Mouse (Mus musculus) right cerebral cortex, adult 2 months (tissue): ENCODE data around the gene Tmem183a.

ENCODE experiments used
- DNase-seq, 2 experiments: peaks; one replicate each; pipeline ENCODE4 v3.0.0; 2021 to 2022; ENCODE audit warnings: low spot score in 2 of 2

Tmem183a gene

GRCm38 (mm10) chr1:134361857-134362212 is at the start of gene Tmem183a:
Gene Tmem183a, minus strand, starts transcription at chr1:134361979.
- DNase-seq, result peak; percentile 95

GRCm38 (mm10) chr1:134408080-134408479 is 46.3 kb upstream of the Tmem183a start:
- no peak for DNase-seq

- no peak for DNase-seq
Observed at GRCm38 (mm10) chr1:134406414-134406771, 44.6 kb upstream of the Tmem183a start.

GRCm38 (mm10) chr1:134405509-134406413 is 44.0 kb upstream of the Tmem183a start, which contains the start of gene Cyb5r1:
Gene Cyb5r1, plus strand, starts transcription at chr1:134405559.
- peak; percentile 69 to 71 for DNase-seq

GRCm38 (mm10) chr1:134399735-134400134 is 38.0 kb upstream of the Tmem183a start:
- no peak for DNase-seq

- no peak for DNase-seq
Observed at GRCm38 (mm10) chr1:134398210-134398609, 36.4 kb upstream of the Tmem183a start.

- no peak for DNase-seq
Observed at GRCm38 (mm10) chr1:134393827-134394226, 32.0 kb upstream of the Tmem183a start.

GRCm38 (mm10) chr1:134385666-134386065 is 23.9 kb upstream of the Tmem183a start, which contains the start of gene 4933406M09Rik:
Gene 4933406M09Rik, plus strand, starts transcription at chr1:134385940.
- DNase-seq, result no peak

GRCm38 (mm10) chr1:134385176-134385575 is 23.4 kb upstream of the Tmem183a start:
- no peak for DNase-seq

- DNase-seq, result no peak
Observed at GRCm38 (mm10) chr1:134384581-134384980, 22.8 kb upstream of the Tmem183a start.

GRCm38 (mm10) chr1:134381795-134382625 is 20.2 kb upstream of the Tmem183a start:
- DNase-seq, result peak; percentile 18 to 26

GRCm38 (mm10) chr1:134381051-134381450 is 19.3 kb upstream of the Tmem183a start:
- DNase-seq, result no peak

- DNase-seq, result no peak
Observed at GRCm38 (mm10) chr1:134374124-134374523, 12.3 kb upstream of the Tmem183a start.

GRCm38 (mm10) chr1:134368777-134369337 is 7.1 kb upstream of the Tmem183a start:
- DNase-seq, result peak; percentile 71 to 81

- no peak for DNase-seq
Observed at GRCm38 (mm10) chr1:134365491-134365890, 3.7 kb upstream of the Tmem183a start.

- DNase-seq, result no peak
Observed at GRCm38 (mm10) chr1:134363194-134363593, 1.4 kb upstream of the Tmem183a start.

GRCm38 (mm10) chr1:134361195-134361856 is 453 bp downstream of the Tmem183a start:
- DNase-seq, result no peak

GRCm38 (mm10) chr1:134360656-134361055 is 1.1 kb downstream of the Tmem183a start:
- no peak for DNase-seq

GRCm38 (mm10) chr1:134357461-134357860 is 4.3 kb downstream of the Tmem183a start:
- DNase-seq, result no peak

GRCm38 (mm10) chr1:134353326-134353725 is 8.5 kb downstream of the Tmem183a start:
- DNase-seq, result no peak

- no peak for DNase-seq
Observed at GRCm38 (mm10) chr1:134347791-134348190, 14.0 kb downstream of the Tmem183a start.

- DNase-seq, result no peak
Observed at GRCm38 (mm10) chr1:134345075-134345474, 16.7 kb downstream of the Tmem183a start.
